Mouse (Mus musculus) layer of hippocampus, adult 9-11 months (tissue): Measurements from ENCODE around the gene Gm7534.

Experiments used
- DNase-seq: peaks from one replicate; pipeline ENCODE4 v3.0.0; 2022

Gm7534 gene

GRCm38 (mm10) chr4:134202904-134203303, at the start of gene Gm7534:
Gene Gm7534, minus strand, starts transcription at chr4:134203004.
- no peak for DNase-seq

- no peak for DNase-seq
Measured at GRCm38 (mm10) chr4:134252131-134252910, 49.5 kb upstream of the Gm7534 start.

GRCm38 (mm10) chr4:134251241-134252130, 48.7 kb upstream of the Gm7534 start:
- no peak for DNase-seq

GRCm38 (mm10) chr4:134250930-134251240, 48.1 kb upstream of the Gm7534 start:
- DNase-seq, result no peak

- no peak for DNase-seq
Measured at GRCm38 (mm10) chr4:134250116-134250929, 47.5 kb upstream of the Gm7534 start.

GRCm38 (mm10) chr4:134249651-134250050, 46.8 kb upstream of the Gm7534 start:
- DNase-seq, result peak; percentile 37

- DNase-seq, result no peak
Measured at GRCm38 (mm10) chr4:134246719-134247258, 44.0 kb upstream of the Gm7534 start, which contains the start of gene Gm30191. Gene Gm30191, plus strand, starts transcription at chr4:134246935.

GRCm38 (mm10) chr4:134246256-134246655, 43.5 kb upstream of the Gm7534 start:
- DNase-seq, result no peak

- DNase-seq, result peak; percentile 95
Measured at GRCm38 (mm10) chr4:134245148-134245843, 42.5 kb upstream of the Gm7534 start, which contains the start of gene Zfp593. Gene Zfp593, minus strand, starts transcription at chr4:134245592.

- no peak for DNase-seq
Measured at GRCm38 (mm10) chr4:134243516-134244250, 40.9 kb upstream of the Gm7534 start, which contains the start of gene E130218I03Rik. Gene E130218I03Rik, plus strand, starts transcription at chr4:134243662.

- DNase-seq, result no peak
Measured at GRCm38 (mm10) chr4:134238686-134239085, 35.9 kb upstream of the Gm7534 start.

- no peak for DNase-seq
Measured at GRCm38 (mm10) chr4:134238279-134238651, 35.5 kb upstream of the Gm7534 start, which contains the start of gene Cnksr1. Gene Cnksr1, minus strand, starts transcription at chr4:134238399.

GRCm38 (mm10) chr4:134237582-134238278, 34.9 kb upstream of the Gm7534 start:
- DNase-seq, result no peak

- no peak for DNase-seq
Measured at GRCm38 (mm10) chr4:134234876-134235275, 32.1 kb upstream of the Gm7534 start.

- DNase-seq, result no peak
Measured at GRCm38 (mm10) chr4:134230431-134230830, 27.6 kb upstream of the Gm7534 start.

GRCm38 (mm10) chr4:134227194-134227593, 24.4 kb upstream of the Gm7534 start, which contains the start of gene Catsper4:
Gene Catsper4, minus strand, starts transcription at chr4:134227383.
- no peak for DNase-seq

GRCm38 (mm10) chr4:134222793-134223600, 20.2 kb upstream of the Gm7534 start:
- DNase-seq, result no peak

- DNase-seq, result no peak
Measured at GRCm38 (mm10) chr4:134206488-134207053, 3.8 kb upstream of the Gm7534 start.

- DNase-seq, result no peak
Measured at GRCm38 (mm10) chr4:134203340-134203896, 614 bp upstream of the Gm7534 start.
